Mouse (Mus musculus): ENCODE results near the gene Thoc7.
"Not testable (repeated sequence)": the region's sequence is repeated elsewhere in the genome, so short reads cannot be mapped to it uniquely, and the experiment has no call there.

Thoc7 gene

GRCm38 (mm10) chr14:13961401-13962112, at the start of gene Thoc7, which contains the start of gene Atxn7:
Thoc7 (minus strand) TSS chr14:13961852.
Atxn7 (plus strand) TSS chr14:13961440.
- CTCF ChIA-PET, result no interaction called here

GRCm38 (mm10) chr14:14009712-14010111, 48.1 kb upstream of the Thoc7 start:
- CTCF ChIA-PET, result no interaction called here

- CTCF ChIA-PET, result no interaction called here
These were observed 41.1 kb upstream of the Thoc7 start for GRCm38 (mm10) chr14:14002771-14003170.

GRCm38 (mm10) chr14:13995206-13996097, 33.8 kb upstream of the Thoc7 start:
- CTCF ChIA-PET, result interaction anchor here (0.6 kb wide), 2 partner anchors 13 to 35 kb away, joined by 3 to 6 read pairs; no protein-coding TSS in a partner anchor

- CTCF ChIA-PET, result no interaction called here
These were observed 29.1 kb upstream of the Thoc7 start for GRCm38 (mm10) chr14:13990741-13991140.

GRCm38 (mm10) chr14:13988397-13988796, 26.7 kb upstream of the Thoc7 start:
- CTCF ChIA-PET, result no interaction called here

GRCm38 (mm10) chr14:13982174-13982573, 20.5 kb upstream of the Thoc7 start:
- CTCF ChIA-PET, result interaction anchor here (0.7 kb wide), 1 partner anchor 176 kb away, joined by 3 read pairs; no protein-coding TSS in a partner anchor

GRCm38 (mm10) chr14:13981286-13981685, 19.6 kb upstream of the Thoc7 start:
- CTCF ChIA-PET, result interaction anchor here (0.7 kb wide), 1 partner anchor 177 kb away, joined by 3 read pairs; no protein-coding TSS in a partner anchor

- CTCF ChIA-PET, result no interaction called here
These were observed 15.8 kb upstream of the Thoc7 start for GRCm38 (mm10) chr14:13977498-13977897.

- CTCF ChIA-PET, result no interaction called here
These were observed 10.1 kb upstream of the Thoc7 start for GRCm38 (mm10) chr14:13971644-13972234.

- CTCF ChIA-PET, result no interaction called here
These were observed 8.9 kb upstream of the Thoc7 start for GRCm38 (mm10) chr14:13970513-13970912.

- CTCF ChIA-PET, result no interaction called here
These were observed 6.8 kb upstream of the Thoc7 start for GRCm38 (mm10) chr14:13968476-13968875.

- CTCF ChIA-PET, result no interaction called here
These were observed 6.0 kb upstream of the Thoc7 start for GRCm38 (mm10) chr14:13967607-13968006.

- CTCF ChIA-PET, result no interaction called here
These were observed 1.9 kb upstream of the Thoc7 start for GRCm38 (mm10) chr14:13963527-13963926.

GRCm38 (mm10) chr14:13962476-13962875, 824 bp upstream of the Thoc7 start:
- CTCF ChIA-PET, result no interaction called here

- CTCF ChIA-PET, result interaction anchor here (0.6 kb wide), 2 partner anchors 35 to 37 kb away, joined by 5 to 6 read pairs; no protein-coding TSS in a partner anchor
These were observed 948 bp downstream of the Thoc7 start for GRCm38 (mm10) chr14:13960482-13961325.

- CTCF ChIA-PET, result interaction anchor here (0.6 kb wide), 2 partner anchors 35 to 38 kb away, joined by 5 to 6 read pairs; no protein-coding TSS in a partner anchor
These were observed 1.6 kb downstream of the Thoc7 start for GRCm38 (mm10) chr14:13960079-13960478.

GRCm38 (mm10) chr14:13952151-13952550, 9.5 kb downstream of the Thoc7 start:
- CTCF ChIA-PET, result not testable (repeated sequence)

- CTCF ChIA-PET, result no interaction called here
These were observed 11.3 kb downstream of the Thoc7 start for GRCm38 (mm10) chr14:13950401-13950800.

- CTCF ChIA-PET, result no interaction called here
These were observed 13.3 kb downstream of the Thoc7 start for GRCm38 (mm10) chr14:13948345-13948744.

GRCm38 (mm10) chr14:13944686-13945085, 17.0 kb downstream of the Thoc7 start:
- CTCF ChIA-PET, result no interaction called here

Data from spleen, embryonic (tissue).